Mouse (Mus musculus): ENCODE measurements at regions not wholly inside any gene's neighbourhood (a gene's known extent, or its start where the extent isn't known, plus 50 kb on each side); places are given as distances from the start of the nearest gene placed in this dataset.

- no peak for TF ChIP-seq CTCF (IDR thresholded peaks at IDR 0.05; ENCODE audit: low read depth, low read length)
- no peak for TF ChIP-seq EP300 (IDR thresholded peaks at IDR 0.05; ENCODE audit: insufficient read depth, low read depth, low read length)
- no peak for TF ChIP-seq POLR2A (IDR thresholded peaks at IDR 0.05; ENCODE audit: insufficient read depth, low read length)
Observed at GRCm38 (mm10) chr16:76762619-76763283, 250.8 kb upstream of the Usp25 start.
